Mouse (Mus musculus) intestine, embryonic 16.5 days (tissue): ENCODE results near the gene Kng1. TPM values are rescaled to one million over a fixed set of nuclear protein-coding genes. Genes with fewer than 3 reads are reported as not detected.

Experiments
- ATAC-seq: fragments of 200-750 bp; cut with Nextera tagmentation; 2 replicates; pipeline ENCODE4 v1.8.0; 2017; ENCODE audit warnings: moderate TSS enrichment, moderate library complexity
- H3K27ac ChIP-seq: fragments of 300-500 bp; sonication (generic); 2 replicates; pipeline ENCODE4 v1.5.1; 2014; ENCODE audit warnings: mild to moderate bottlenecking, low read length
- H3K27me3 ChIP-seq: fragments of 300-500 bp; sonication (generic); replicated peaks from 2 replicates; pipeline ENCODE4 v1.6.1; 2014; ENCODE audit warnings: low read length, control low read depth, mixed read lengths; ENCODE audit not compliant: control insufficient read depth, insufficient read depth
- H3K36me3 ChIP-seq: fragments of 300-500 bp; sonication (generic); 2 replicates; pipeline ENCODE4 v1.6.1; 2014; ENCODE audit warnings: low read length, control low read depth; ENCODE audit not compliant: control insufficient read depth, insufficient read depth
- H3K4me1 ChIP-seq: fragments of 300-500 bp; sonication (generic); 2 replicates; pipeline ENCODE4 v1.6.1; 2014; ENCODE audit warnings: low read length, control low read depth, mixed read lengths; ENCODE audit not compliant: control insufficient read depth, insufficient read depth
- H3K4me2 ChIP-seq: fragments of 300-500 bp; sonication (generic); 2 replicates; pipeline ENCODE4 v1.6.1; 2014; ENCODE audit warnings: low read depth, low read length, control low read depth
- H3K4me3 ChIP-seq: fragments of 300-500 bp; sonication (generic); 2 replicates; pipeline ENCODE4 v1.5.1; 2014; ENCODE audit warnings: mild to moderate bottlenecking, low read length
- H3K9ac ChIP-seq: fragments of 300-500 bp; sonication (generic); 2 replicates; pipeline ENCODE4 v1.6.1; 2014; ENCODE audit warnings: low read depth, low read length
- H3K9me3 ChIP-seq: fragments of 300-500 bp; sonication (generic); 2 replicates; pipeline ENCODE4 v1.6.1; 2016; ENCODE audit warnings: low read length, control low read depth; ENCODE audit not compliant: control insufficient read depth
- WGBS: fragments of 180-500 bp; shearing (Covaris S2); extraction: QIAGEN DNeasy Blood & Tissue Kit; methylation state at CpG from one replicate; pipeline ENCODE4 v1.1.7; 2014; 5-methylcytosine and 5-hydroxymethylcytosine counted together
- microRNA-seq: library from miRNA; unstranded; fragments of <30 nt; microRNA quantifications from one replicate; pipeline ENCODE4, GENCODE M21; 2016
- polyA plus RNA-seq: library from polyadenylated mRNA; unstranded; fragments of >200 nt; fragmentation: Nextera tagmentation; extraction: Ambion mirVana; gene quantifications from 2 replicates; pipeline ENCODE4 v1.2.1, GENCODE M21; 2015

Kng1 gene
- polyA plus RNA-seq, 1 experiment from 2014 or later: 15.1 TPM

- peaks cover 3% of the 10 kb centered on the region for H3K36me3 ChIP-seq
Observed at GRCm38 (mm10) chr16:23123104-23123503, 65.4 kb downstream of the Kng1 start.

GRCm38 (mm10) chr16:23124398-23124797, 66.7 kb downstream of the Kng1 start:
- no peaks in the 10 kb centered on the region for H3K9me3 ChIP-seq

More at GRCm38 (mm10) chr16:23123104-23123503, 65.4 kb downstream of the Kng1 start:
- ATAC-seq: no peak
- Histone ChIP-seq H3K9me3 (no peaks in the 10 kb centered on the region), H3K27me3 (no peaks in the 10 kb centered on the region), H3K27ac (no peak overlapping the region), H3K9ac (no peak overlapping the region), H3K4me1 (peaks cover 5% of the 10 kb centered on the region; the same call in 1 of the 2 replicates), H3K4me2 (no peak overlapping the region), H3K4me3 (no peak overlapping the region)
- WGBS: 93% methylated on average over 4 of the region's 4 CpGs

GRCm38 (mm10) chr16:23127311-23127672, 69.6 kb downstream of the Kng1 start:
- Histone ChIP-seq H3K9ac (peak overlapping the region; percentile 85), H3K36me3 (peaks cover 3% of the 10 kb centered on the region), H3K27ac (peak overlapping the region; percentile 93), H3K4me2 (peak overlapping the region; percentile 88), H3K4me1 (peaks cover 11% of the 10 kb centered on the region), H3K9me3 (no peaks in the 10 kb centered on the region), H3K4me3 (peak overlapping the region; percentile 60), H3K27me3 (no peaks in the 10 kb centered on the region)
- 2% methylated on average over 4 of the region's 4 CpGs for WGBS
- peak; percentile 31 for ATAC-seq

More at GRCm38 (mm10) chr16:23124398-23124797, 66.7 kb downstream of the Kng1 start:
- no peak overlapping the region for H3K27ac ChIP-seq
- WGBS: 89% methylated on average over 4 of the region's 4 CpGs
- H3K36me3 ChIP-seq: peaks cover 3% of the 10 kb centered on the region
- peaks cover 11% of the 10 kb centered on the region for H3K4me1 ChIP-seq
- no peak overlapping the region for H3K4me3 ChIP-seq
- H3K27me3 ChIP-seq: no peaks in the 10 kb centered on the region
- H3K9ac ChIP-seq: no peak overlapping the region
- no peak for ATAC-seq
- H3K4me2 ChIP-seq: no peak overlapping the region

- H3K4me3 ChIP-seq: peak within 1 kb of the TSS; percentile 60
- H3K4me1 ChIP-seq: peaks cover 11% of the 10 kb centered on the region
- no peaks in the 10 kb centered on the region for H3K27me3 ChIP-seq
- peak; percentile 95 for ATAC-seq
- peak within 1 kb of the TSS; percentile 85 for H3K9ac ChIP-seq
- H3K36me3 ChIP-seq: peaks cover 3% of the 10 kb centered on the region
- peak within 1 kb of the TSS; percentile 93 for H3K27ac ChIP-seq
- under 1% methylated on average over 51 of the region's 51 CpGs for WGBS
- H3K4me2 ChIP-seq: peak within 1 kb of the TSS; percentile 88
- H3K9me3 ChIP-seq: no peaks in the 10 kb centered on the region
Observed at GRCm38 (mm10) chr16:23127673-23128375, 70.2 kb downstream of the Kng1 start, which contains the start of gene Rfc4. Gene Rfc4 (minus strand): TSS chr16:23127737.

GRCm38 (mm10) chr16:23130303-23130702, 72.6 kb downstream of the Kng1 start:
- Histone ChIP-seq H3K4me2 (no peak overlapping the region), H3K27me3 (no peaks in the 10 kb centered on the region), H3K4me3 (no peak overlapping the region), H3K36me3 (no peaks in the 10 kb centered on the region), H3K27ac (no peak overlapping the region), H3K9ac (no peak overlapping the region), H3K9me3 (no peaks in the 10 kb centered on the region), H3K4me1 (peaks cover 11% of the 10 kb centered on the region)
- 90% methylated on average over 3 of the region's 3 CpGs for WGBS
- ATAC-seq: no peak

Small RNA genes within 50 kb of the gene (microRNA-seq; reads per million reads assigned to microRNA genes)
- gene Gm49346: 1.6 reads per million

Other genes starting within 250 kb of the Kng1 start
- gene Crygs, start 246.3 kb upstream of the Kng1 start, polyA plus RNA-seq: not detected in 2 replicates
- 31.0 and 31.6 TPM in 2 replicates for gene Tbccd1, start 200.2 kb upstream of the Kng1 start, polyA plus RNA-seq
- 118 and 129 TPM in 2 replicates for gene Dnajb11, start 200.0 kb upstream of the Kng1 start, polyA plus RNA-seq
- 24.4 and 59.9 TPM in 2 replicates for gene Ahsg, start 166.6 kb upstream of the Kng1 start, polyA plus RNA-seq
- gene Fetub, start 139.5 kb upstream of the Kng1 start, polyA plus RNA-seq: 0.49 TPM in 1 of 2 replicates, not detected in the other
- 0.07 TPM in 1 of 2 replicates, not detected in the other for gene Hrg, start 106.8 kb upstream of the Kng1 start, polyA plus RNA-seq
- 0.66 and 0.76 TPM in 2 replicates for gene Kng2, start 28.4 kb upstream of the Kng1 start, polyA plus RNA-seq
- 193 TPM in 2 replicates for gene Eif4a2, start 49.6 kb downstream of the Kng1 start, polyA plus RNA-seq
- gene Rfc4, start 69.9 kb downstream of the Kng1 start, polyA plus RNA-seq: 88.3 and 107 TPM in 2 replicates
- not detected in 2 replicates for gene Adipoq, start 88.7 kb downstream of the Kng1 start, polyA plus RNA-seq
- 14.3 and 15.1 TPM in 2 replicates for gene St6gal1, start 166.9 kb downstream of the Kng1 start, polyA plus RNA-seq